Mouse (Mus musculus) T-cell, adult 2 months (primary cell): ENCODE measurements around the gene Ppif.

Experiments used
- DNase-seq: peaks from one replicate; pipeline ENCODE4 v3.0.0; 2022; ENCODE audit warnings: low spot score

Ppif gene

DNA sequence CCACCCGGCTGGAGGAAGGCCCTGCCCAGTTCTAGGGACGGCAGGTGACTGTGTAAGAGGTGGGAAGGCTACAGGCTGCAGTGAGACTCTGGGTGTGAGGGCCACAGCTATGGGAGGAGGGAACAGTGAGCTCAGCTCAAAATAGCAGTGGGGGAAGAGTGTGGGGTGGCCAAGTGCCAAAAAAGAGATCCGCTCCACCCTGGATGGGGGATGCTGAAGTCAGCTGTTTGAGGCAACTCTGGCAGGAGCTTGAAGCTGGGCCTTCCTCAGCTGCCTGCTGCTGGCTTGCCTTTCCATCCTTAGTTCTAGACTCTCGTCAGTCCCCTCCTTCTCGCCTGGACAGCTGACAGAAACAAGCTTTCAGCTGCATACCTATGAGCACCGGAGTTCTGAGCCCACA, 42.6 kb downstream of the Ppif start:
- no peak for DNase-seq

DNA sequence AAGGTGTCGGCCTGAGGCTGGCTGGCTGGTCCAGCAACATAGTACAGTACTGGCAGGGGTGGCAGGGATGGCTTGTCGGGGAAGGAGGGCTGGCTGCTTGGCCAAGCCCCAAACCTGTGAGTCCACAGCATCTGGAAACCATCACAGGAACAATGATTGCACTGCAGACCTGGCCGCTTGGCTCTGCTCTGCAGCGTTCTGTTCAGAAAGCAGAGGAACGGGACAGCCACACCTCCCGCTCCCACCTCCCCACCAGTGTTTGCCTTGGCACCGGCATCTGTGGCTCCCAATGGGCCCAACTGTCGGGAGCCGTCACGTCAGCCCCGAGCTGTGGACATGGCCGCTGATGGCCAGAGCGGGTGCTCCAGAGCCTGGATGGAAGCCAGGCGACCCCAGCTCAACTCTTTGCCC, 44.6 kb downstream of the Ppif start:
- DNase-seq, result no peak

DNA sequence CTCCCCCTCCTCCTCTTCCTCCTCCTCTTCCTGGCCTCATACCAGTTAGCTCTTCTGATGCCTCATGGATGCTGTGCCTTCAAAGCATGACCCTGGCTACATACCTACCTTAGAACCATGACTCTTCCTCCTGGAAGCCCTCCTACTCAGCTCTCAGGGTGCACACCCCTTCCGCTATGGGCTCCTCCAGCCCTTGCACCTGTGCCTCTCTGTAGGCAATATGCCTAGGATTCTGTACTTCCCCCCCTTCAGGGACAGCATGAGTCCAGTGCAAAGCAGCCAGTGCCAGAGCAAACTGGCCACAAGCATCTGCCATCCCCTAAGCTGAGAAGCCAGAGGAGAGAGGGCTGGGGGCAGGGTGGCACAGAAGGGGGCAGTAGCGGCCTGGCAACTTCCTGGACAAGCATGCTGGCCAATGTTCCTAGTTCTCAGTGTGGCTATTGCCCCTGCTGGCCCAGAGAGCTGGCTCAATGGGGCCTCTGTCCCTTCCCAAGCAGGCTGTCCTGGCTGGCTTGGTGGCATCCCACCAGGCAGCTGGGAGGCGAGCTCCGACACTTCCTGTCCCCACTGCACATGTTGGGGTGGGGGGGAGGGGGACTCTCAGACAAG, 46.1 kb downstream of the Ppif start:
- DNase-seq, result no peak

DNA sequence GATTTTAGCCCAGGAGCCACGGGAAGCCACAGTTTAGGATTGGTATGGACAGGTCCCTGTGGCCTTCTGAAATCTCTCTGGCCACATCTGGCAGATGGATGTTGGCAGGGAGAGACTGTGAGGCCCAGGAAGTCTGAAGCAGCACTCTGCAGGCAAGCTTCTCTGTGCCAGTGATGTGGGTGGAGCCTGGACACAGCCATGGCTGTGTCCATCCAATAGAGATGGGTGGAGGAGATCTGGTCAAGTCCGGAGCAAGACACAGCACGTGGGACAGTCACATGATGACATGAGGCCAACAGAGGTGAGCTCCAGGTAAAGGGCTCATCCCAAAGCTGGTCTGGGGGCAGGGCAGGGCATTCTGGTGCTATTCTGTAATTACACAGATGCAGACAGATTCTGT, 47.3 kb downstream of the Ppif start:
- DNase-seq, result no peak

DNA sequence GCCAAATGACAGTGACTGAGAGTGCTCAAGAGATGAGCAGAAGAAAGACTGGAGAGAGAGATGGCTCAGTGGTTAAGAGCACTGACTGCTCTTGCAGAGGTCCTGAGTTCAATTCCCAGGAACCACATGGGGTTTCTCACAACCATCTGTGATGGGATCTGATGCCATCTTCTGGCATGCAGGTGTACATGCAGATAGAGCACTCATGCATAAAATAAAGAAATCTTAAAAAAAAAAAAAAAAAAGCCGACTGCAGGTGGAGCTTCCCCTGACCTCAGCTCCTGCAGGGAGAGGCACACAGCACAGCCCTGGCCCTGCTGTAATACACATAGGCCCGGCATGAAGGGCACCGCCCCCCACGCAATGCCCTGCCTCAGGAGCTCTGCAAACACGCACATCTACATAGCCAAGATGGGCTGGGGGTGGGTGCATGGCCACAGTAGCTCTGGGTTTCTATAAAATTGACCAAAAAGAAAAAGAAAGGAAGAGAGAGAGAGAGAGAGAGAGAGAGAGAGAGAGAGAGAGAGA, 48.0 kb downstream of the Ppif start:
- no peak for DNase-seq

DNA sequence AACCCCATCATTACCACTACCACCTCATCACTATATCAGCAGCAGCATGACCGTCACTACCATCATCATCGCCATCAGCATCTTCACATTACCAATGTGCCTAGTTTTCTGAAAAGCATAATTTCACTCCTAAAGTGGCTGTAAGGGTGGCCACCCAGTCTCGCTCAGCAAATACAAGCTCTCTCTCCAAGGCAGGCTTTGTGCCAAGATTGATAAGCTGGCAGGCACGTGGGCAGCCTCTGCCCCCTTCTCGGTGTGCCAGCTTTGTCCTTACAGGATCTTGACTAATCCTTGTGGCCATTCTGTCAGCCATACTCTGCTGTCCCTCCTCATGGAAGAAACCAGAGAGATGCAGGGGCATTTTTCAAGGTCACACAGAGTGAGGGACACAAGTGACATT, 49.0 kb downstream of the Ppif start:
- no peak for DNase-seq

DNA sequence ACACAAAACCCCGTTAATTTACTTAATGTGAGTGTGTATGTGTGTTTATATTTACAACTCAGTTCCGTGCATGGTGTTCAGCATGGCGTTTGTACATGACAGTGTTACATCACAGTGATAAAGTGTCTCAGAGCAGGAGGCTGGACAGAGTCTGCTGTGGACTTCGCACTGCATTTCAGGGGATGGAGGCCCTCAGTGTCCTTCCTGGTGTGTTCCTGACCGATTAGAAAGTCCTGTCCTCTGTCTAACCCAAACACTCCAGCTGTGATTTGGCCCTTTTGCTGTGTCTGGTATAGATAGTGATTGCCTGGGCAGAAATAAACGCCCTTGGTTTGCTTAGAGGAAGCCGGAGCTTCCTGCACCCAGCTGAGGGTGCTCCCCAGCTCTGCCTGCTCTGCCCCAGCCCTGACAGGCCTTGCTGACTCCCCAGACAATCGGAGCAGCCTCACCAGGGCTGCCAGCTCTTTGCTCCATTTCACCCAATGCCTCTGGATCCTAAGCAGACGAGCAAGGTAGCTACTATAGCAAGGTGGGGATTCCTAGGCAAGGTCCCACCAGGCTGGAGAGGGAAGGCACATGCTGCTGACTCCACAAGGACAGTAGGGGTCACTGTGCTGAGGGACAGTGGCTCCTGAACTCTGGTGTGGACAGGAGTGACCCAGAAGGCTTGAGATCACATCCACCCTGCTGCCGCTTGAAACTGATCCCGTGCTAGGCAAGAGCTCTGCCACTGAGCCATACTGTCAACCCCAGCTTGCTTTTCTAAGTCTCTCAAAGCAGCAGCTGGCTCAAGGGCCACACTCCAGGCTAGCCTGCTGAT, 51.6 kb downstream of the Ppif start:
- no peak for DNase-seq

DNA sequence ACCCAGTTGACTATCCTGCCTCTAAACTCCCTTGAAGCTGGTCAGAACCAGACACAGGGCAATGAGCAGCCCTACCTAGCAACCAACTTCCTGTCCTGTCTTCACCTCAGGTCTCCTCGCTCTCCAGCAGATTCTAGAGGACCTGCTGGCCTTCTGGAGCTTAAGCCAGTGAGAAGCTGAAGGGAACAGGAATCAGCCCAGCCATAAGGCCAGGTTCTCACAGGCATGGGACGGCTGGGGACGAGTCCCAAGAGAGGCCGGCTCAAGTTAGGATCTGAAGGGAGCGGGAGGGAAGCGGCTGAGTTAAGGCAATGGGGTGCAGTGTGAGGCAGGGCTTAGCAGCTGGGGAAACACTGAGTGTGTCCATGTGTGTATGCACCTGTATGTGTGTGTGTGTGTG, 52.4 kb downstream of the Ppif start:
- DNase-seq, result no peak

DNA sequence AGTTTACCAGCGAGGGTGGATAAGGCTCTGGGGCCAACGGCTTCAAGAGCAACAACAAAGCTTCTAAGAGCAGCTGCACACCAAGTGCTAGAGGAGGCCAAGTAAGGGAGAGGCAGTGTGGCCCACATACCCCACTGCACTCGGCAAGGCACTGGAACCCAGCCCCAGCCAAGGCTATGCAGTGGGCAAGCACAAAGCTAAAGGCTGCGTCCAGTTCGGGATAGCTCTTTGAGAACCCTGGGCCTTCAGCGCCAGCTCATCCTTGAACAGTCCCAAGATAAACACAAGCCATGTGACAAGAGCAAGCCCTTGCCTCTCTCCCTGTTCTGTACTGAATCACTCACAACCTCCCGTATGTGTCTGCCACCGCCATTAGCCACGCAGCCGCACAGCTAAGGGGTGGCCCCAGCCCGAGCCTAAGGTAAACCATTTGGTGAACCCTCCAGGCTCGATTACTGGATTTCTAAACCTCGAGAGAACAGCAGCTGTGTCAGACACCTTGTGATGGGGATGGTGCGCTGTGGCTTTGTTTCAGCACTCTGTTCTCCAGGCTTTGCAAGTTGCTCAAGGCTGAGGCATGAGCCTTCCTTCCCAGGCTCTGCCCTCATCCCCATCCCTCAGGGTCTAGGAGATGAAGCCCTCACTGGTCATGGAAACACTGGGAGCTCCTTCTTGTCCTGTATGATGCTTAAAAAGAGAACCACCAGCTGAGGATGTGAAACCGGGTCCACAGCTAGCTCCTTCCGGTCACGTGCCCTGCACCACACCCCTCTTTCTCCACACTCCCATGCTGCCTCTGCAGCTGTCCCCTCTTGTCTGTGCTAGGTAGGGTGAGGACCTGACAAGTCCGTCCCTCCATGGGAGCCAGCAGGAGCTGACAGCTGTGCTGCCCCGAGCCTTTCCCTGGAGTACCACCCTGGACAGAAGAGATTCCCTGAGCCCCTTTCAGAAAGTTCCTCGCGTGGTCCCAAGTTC, 53.3 kb downstream of the Ppif start:
- DNase-seq, result peak; percentile 39

DNA sequence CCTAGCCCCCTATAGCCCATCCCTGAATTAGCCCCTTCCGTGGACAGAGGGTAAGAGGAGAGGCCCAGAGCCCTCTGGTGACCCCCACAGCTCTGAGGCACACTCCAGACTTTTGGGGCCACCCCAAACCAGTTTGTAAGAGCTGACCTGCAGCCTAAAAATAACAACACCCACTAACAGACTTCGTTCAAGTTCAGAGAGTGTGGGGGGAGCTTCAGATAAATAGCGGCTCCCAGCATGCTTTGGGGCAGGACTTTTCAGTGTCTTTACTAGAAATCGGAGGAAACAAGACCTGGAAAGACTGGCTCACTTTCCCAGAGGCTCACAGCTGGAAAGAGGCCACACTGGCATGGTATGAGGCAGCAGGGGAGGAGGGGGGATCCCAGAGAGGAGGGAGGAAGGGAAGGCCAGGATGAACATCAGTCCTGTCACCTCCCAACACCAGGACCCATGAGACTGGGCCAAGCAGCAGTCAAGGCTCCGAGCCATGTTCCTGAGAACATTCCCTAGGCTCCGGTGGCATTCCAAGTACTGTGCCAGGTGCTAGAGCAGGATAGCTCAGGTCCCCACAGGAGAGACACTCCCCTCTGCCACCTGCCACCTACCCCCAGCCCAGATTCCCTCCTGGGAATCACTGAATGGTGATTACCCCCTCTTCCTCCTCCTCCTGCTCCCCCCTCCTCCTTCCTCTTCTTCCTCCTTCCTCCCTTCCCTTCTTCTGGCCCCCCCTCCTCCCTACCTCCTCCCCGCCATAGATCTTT, 54.2 kb downstream of the Ppif start:
- no peak for DNase-seq

DNA sequence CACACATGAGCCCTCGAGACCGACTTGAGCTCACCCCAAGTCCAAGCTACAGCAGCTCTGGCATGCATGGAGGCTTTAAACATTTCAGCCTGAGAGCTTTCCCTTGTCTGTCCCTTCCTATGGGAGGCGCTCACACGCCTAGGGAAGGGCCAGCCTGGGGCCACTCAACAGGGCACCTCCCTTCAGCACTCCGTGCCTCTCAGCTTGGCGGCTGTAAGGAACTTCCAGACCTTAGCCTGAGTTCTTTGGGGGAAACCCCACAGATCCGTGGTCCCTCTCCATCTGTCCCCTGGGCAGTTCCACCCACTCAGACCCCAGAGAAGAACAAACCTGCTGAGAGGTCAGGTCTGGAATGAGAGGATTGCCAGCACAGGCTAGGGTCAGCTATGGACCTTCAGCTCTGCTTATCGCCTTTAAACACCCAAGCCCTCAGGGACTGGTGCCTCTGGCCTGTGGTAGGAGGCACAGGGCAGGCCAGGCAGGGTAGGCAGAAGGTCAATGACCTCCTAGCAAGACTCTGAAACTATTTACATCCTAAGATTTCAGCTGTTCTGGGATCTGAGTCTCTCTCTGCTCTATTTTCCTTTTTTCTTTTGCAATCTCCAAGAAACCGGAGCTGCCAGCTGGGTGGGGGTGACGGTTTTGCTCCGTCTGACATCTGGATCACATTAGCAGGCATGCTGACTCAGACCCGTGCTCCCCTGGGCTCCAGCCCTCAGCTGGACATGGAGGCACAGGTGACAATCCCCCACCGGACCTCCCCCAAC, 55.4 kb downstream of the Ppif start:
- no peak for DNase-seq
